Mouse (Mus musculus) MEL (cell line): ENCODE data around the gene Rnf149.

Experiments
- CHD1 ChIP-seq: IDR thresholded peaks from 2 replicates; pipeline ENCODE4 v1.6.1; 2012; ENCODE audit warnings: low read depth, mild to moderate bottlenecking, inconsistent platforms, low read length, improper control_type of control experiment
- CHD2 ChIP-seq: IDR thresholded peaks from 2 replicates; pipeline ENCODE4 v1.6.1; 2011; ENCODE audit warnings: low read length, improper control_type of control experiment
- CTCF ChIP-seq, 3 experiments: IDR thresholded peaks in 2 of 3; conservative IDR thresholded peaks in 1 of 3; 2 replicates each; pipeline ENCODE4 v1.5.1; 2011 to 2012; ENCODE audit warnings: low read length in 3 of 3, low read depth in 2 of 3, mild to moderate bottlenecking in 2 of 3, improper control_type of control experiment in 1 of 3, inconsistent platforms in 1 of 3, mixed read lengths in 1 of 3, moderate library complexity in 1 of 3; ENCODE audit not compliant: control insufficient read depth in 1 of 3, insufficient read depth in 1 of 3, poor library complexity in 1 of 3, severe bottlenecking in 1 of 3
- E2F4 ChIP-seq: IDR thresholded peaks from 2 replicates; pipeline ENCODE4 v1.6.1; 2011; ENCODE audit warnings: low read depth, low read length, improper control_type of control experiment, borderline replicate concordance
- EP300 ChIP-seq, 2 experiments: IDR thresholded peaks; 2 replicates each; pipeline ENCODE4 v1.6.1; 2011; ENCODE audit warnings: improper control_type of control experiment in 2 of 2, low read length in 2 of 2, low read depth in 1 of 2, mild to moderate bottlenecking in 1 of 2
- POLR2A ChIP-seq, 2 experiments: IDR thresholded peaks; 2 replicates each; pipeline ENCODE4 v1.6.1; 2011 to 2012; ENCODE audit warnings: low read length in 2 of 2, mild to moderate bottlenecking in 2 of 2, control low read depth in 1 of 2, improper control_type of control experiment in 1 of 2, low read depth in 1 of 2, moderate library complexity in 1 of 2; ENCODE audit not compliant: control insufficient read depth in 1 of 2, insufficient read depth in 1 of 2, poor library complexity in 1 of 2
- USF1 ChIP-seq: IDR thresholded peaks from 2 replicates; pipeline ENCODE4 v1.6.1; 2014; ENCODE audit warnings: low read depth, mild to moderate bottlenecking, inconsistent platforms, low read length, improper control_type of control experiment, moderate library complexity
- ZC3H11A ChIP-seq: IDR thresholded peaks from 2 replicates; pipeline ENCODE4 v1.6.1; 2012; ENCODE audit warnings: low read depth, mild to moderate bottlenecking, inconsistent platforms, low read length, improper control_type of control experiment

DNA sequence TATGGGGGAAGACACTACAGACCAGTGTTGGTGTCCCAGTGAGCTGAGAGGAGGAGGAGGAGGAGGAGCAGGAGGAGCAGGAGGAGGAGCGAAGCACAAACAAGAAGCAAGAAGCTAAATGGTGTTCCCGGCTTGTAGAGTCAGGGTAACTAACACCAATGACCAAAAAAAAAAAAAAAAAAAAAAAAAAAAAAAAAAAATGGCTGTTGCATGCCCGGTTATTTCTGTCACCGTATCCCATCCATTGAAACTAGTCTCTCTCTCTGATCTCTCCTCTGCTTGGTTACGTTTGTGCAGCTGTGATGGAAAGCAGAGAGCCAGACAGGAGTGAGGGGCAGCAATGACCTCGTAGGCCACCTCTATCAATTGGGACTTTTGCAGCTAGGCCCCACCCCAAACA is 38.3 kb upstream of the Rnf149 start:
- TF ChIP-seq CHD1 (no peak), ZC3H11A (no peak), E2F4 (no peak), EP300 (IDR thresholded peaks at IDR 0.05; ENCODE audit: low read depth in 1 of 2, low read length in 2 of 2) (no peak), POLR2A (IDR thresholded peaks at IDR 0.05; ENCODE audit: control insufficient read depth in 1 of 2, insufficient read depth in 1 of 2, low read depth in 1 of 2, low read length in 2 of 2, poor library complexity in 1 of 2) (no peak), CTCF (IDR thresholded peaks at IDR 0.05 in 2 of 3, conservative IDR thresholded peaks at IDR 0.05 in 1 of 3; ENCODE audit: control insufficient read depth in 1 of 3, insufficient read depth in 1 of 3, low read depth in 2 of 3, low read length in 3 of 3, poor library complexity in 1 of 3, severe bottlenecking in 1 of 3) (no peak), CHD2 (no peak), USF1 (no peak)
